8 mouse cellular contexts compared by ENCODE assay signal in the genomic region with DNA sequence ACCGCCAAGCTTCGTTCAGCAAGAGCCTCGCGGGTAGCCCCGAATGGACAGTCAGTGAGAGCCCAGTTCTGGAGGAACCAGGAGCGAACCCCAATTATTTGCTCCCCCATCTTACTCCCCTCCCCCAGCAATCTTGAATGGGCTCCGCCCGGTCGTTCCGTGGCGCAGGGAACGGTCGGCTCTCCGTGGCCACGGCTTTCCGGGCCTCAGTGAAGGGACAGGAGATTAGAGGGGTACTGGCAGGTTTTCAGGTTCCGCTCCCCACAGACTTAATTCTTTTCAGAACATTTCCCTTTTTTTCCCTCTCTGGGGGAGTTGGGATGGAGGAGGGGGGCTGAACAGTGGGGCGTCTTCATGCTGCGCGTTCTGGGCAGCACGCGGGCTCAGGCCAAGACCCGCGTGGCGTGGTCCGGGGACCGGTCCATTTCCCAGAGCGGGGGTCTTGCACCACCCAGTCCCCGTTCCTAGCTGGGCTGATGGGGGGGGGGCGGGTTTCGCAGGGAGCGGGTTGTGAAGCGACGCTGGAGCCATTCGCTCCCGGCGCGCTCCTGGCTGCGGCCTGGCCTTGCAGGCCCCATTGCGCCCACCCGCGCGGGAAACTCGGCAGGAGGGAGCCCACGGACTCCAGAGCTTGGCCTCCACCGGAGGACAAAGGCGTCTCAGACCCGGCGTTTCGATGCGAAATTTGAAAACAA. TPM values are rescaled to one million over a fixed set of nuclear protein-coding genes. Genes with fewer than 3 reads are reported as not detected.
DNase-seq lines count a peak whose midpoint lies in the region; ATAC-seq and TF ChIP-seq lines count a peak whose summit lies in the region.

No protein-coding gene starts in this region.

- peak overlapping the region; percentile 99 for H3K4me2 ChIP-seq in embryonic facial prominence, embryonic 11.5 days (ENCODE audit: low read depth, low read length)
- H3K4me2 ChIP-seq in hindbrain, embryonic 12.5 days (replicated peaks): peak overlapping the region; percentile 73
- peak overlapping the region; percentile 95 for H3K4me2 ChIP-seq in liver, embryonic 13.5 days

- TF ChIP-seq POLR2A in olfactory bulb, adult 2 months (IDR thresholded peaks at IDR 0.05; ENCODE audit: insufficient read depth, low read depth, low read length): no peak

- ATAC-seq in embryonic facial prominence, embryonic 11.5 days (replicated peaks; ENCODE audit: insufficient number of reproducible peaks, low FRiP score, low TSS enrichment, low read depth): no peak
- ATAC-seq in hindbrain, embryonic 12.5 days (ENCODE audit: low FRiP score): no peak
- ATAC-seq in liver, embryonic 13.5 days (ENCODE audit: low read depth): no peak
- ATAC-seq in inflammation-experienced regulatory T-cells, adult 6 months: no peak

- no peaks in the 10 kb centered on the region for H3K27me3 ChIP-seq in embryonic facial prominence, embryonic 11.5 days (ENCODE audit: control insufficient read depth, insufficient read depth, low read length)
- H3K27me3 ChIP-seq in hindbrain, embryonic 12.5 days: no peaks in the 10 kb centered on the region
- peaks cover 96% of the 10 kb centered on the region for H3K27me3 ChIP-seq in liver, embryonic 13.5 days

- WGBS in embryonic facial prominence, embryonic 11.5 days: under 1% methylated on average over 51 of the region's 51 CpGs
- WGBS in hindbrain, embryonic 12.5 days: under 1% methylated on average over 46 of the region's 51 CpGs
- WGBS in liver, embryonic 13.5 days (ENCODE audit: insufficient replicate concordance): under 1% methylated on average over 51 of the region's 51 CpGs
- under 1% methylated on average over 51 of the region's 51 CpGs for WGBS in olfactory bulb, adult 2 months

- H3K27ac ChIP-seq in embryonic facial prominence, embryonic 11.5 days (replicated peaks; ENCODE audit: low read depth, low read length): peak overlapping the region; percentile 94
- peak overlapping the region; percentile 99 for H3K27ac ChIP-seq in hindbrain, embryonic 12.5 days
- peak overlapping the region; percentile 83 for H3K27ac ChIP-seq in liver, embryonic 13.5 days
- H3K27ac ChIP-seq in olfactory bulb, adult 2 months (ENCODE audit: insufficient read depth, low read depth, low read length): peak overlapping the region; percentile 93

- no peaks in the 10 kb centered on the region for H3K9me3 ChIP-seq in embryonic facial prominence, embryonic 11.5 days (replicated peaks; ENCODE audit: control insufficient read depth, low read length)
- H3K9me3 ChIP-seq in hindbrain, embryonic 12.5 days (replicated peaks): no peaks in the 10 kb centered on the region
- no peaks in the 10 kb centered on the region for H3K9me3 ChIP-seq in liver, embryonic 13.5 days (replicated peaks)

- H3K4me1 ChIP-seq in embryonic facial prominence, embryonic 11.5 days (ENCODE audit: control insufficient read depth, insufficient read depth, low read length): peaks cover 7% of the 10 kb centered on the region
- peaks cover 27% of the 10 kb centered on the region for H3K4me1 ChIP-seq in hindbrain, embryonic 12.5 days
- H3K4me1 ChIP-seq in liver, embryonic 13.5 days (replicated peaks): peaks cover 81% of the 10 kb centered on the region
- H3K4me1 ChIP-seq in olfactory bulb, adult 2 months (ENCODE audit: control insufficient read depth, insufficient read depth, low read length): peaks cover 12% of the 10 kb centered on the region

- H3K9ac ChIP-seq in embryonic facial prominence, embryonic 11.5 days (replicated peaks; ENCODE audit: low read length): peak overlapping the region; percentile 100
- H3K9ac ChIP-seq in hindbrain, embryonic 12.5 days: peak overlapping the region; percentile 100
- peak overlapping the region; percentile 81 for H3K9ac ChIP-seq in liver, embryonic 13.5 days

- no peaks in the 10 kb centered on the region; the same call in 1 of the 2 replicates for H3K36me3 ChIP-seq in embryonic facial prominence, embryonic 11.5 days (replicated peaks; ENCODE audit: control insufficient read depth, insufficient read depth, low read depth, low read length)
- 0 out of 2 replicates have a peak, but pooled peaks cover 5% of the 10 kb centered on the region for H3K36me3 ChIP-seq in hindbrain, embryonic 12.5 days
- no peaks in the 10 kb centered on the region for H3K36me3 ChIP-seq in liver, embryonic 13.5 days

- H3K4me3 ChIP-seq in embryonic facial prominence, embryonic 11.5 days (ENCODE audit: low read depth, low read length): peak overlapping the region; percentile 91
- peak overlapping the region; percentile 79 for H3K4me3 ChIP-seq in hindbrain, embryonic 12.5 days
- peak overlapping the region; percentile 69 for H3K4me3 ChIP-seq in liver, embryonic 13.5 days (replicated peaks)
- H3K4me3 ChIP-seq in olfactory bulb, adult 2 months (ENCODE audit: insufficient read depth, low read depth, low read length): peak overlapping the region; percentile 80

- DNase-seq in heart, adult 18-20 months: peak; percentile 68 to 84
- no peak for DNase-seq in heart, postnatal 25 days (ENCODE audit: low spot score)
- DNase-seq in MEL-GATA-1-ER (ENCODE audit: extremely low read depth, low read depth): peak; percentile 5
- DNase-seq in embryonic facial prominence, embryonic 11.5 days (ENCODE audit: low spot score): peak; percentile 73
- no peak for DNase-seq in liver, embryonic 13.5 days

- intact Hi-C loops in heart, postnatal 25 days (cut with DNase I): loop anchor here (1.0 to 2.0 kb wide), 2 partner anchors 45 to 73 kb away; no protein-coding TSS in a partner anchor

- TF ChIP-seq CTCF in olfactory bulb, adult 2 months (IDR thresholded peaks at IDR 0.05; ENCODE audit: insufficient read depth, low read depth, low read length): no peak

RNA-seq across cellular contexts. Expression of gene Bahcc1, which starts 0.8 kb away (rescaled TPM):
- total RNA-seq in heart, adult 18-20 months (2021): 1 to 10 TPM; 3.5 to 5.0 TPM
- total RNA-seq in heart, postnatal 25 days (2021): 1 to 10 TPM; 7.8 to 8.3 TPM
- 13.5 and 15.2 TPM in 2 replicates for polyA plus RNA-seq in embryonic facial prominence, embryonic 11.5 days (2014; fragmentation: Nextera tagmentation; extraction: Ambion mirVana)
- polyA plus RNA-seq in hindbrain, embryonic 12.5 days (2016; fragmentation: Nextera tagmentation; extraction: Ambion mirVana): 21.9 and 23.8 TPM in 2 replicates
- 1.3 and 1.4 TPM in 2 replicates for polyA plus RNA-seq in liver, embryonic 13.5 days (2015; fragmentation: Nextera tagmentation; extraction: Ambion mirVana)
- not detected in 2 replicates for polyA plus RNA-seq in olfactory bulb, adult 2 months (2012; ENCODE audit: insufficient read depth, insufficient read length, low replicate concordance, missing spikeins)
- polyA plus RNA-seq in inflammation-experienced regulatory T-cells, adult 6 months (2017; shearing (Covaris generic)): not detected

Comparison
In these comparisons a context has a peak if more than half of its experiments do, and no peak if none do; other contexts are left out.
1. DNase-seq: peak in heart, adult 18-20 months (2 of 2), MEL-GATA-1-ER (single experiment) and embryonic facial prominence, embryonic 11.5 days (single experiment); none in heart, postnatal 25 days (single experiment) and liver, embryonic 13.5 days (single experiment).
2. Peak in every context shown above with its lines, with median percentiles within 50 percentile points of each other: H3K27ac ChIP-seq, H3K4me2 ChIP-seq, H3K4me3 ChIP-seq and H3K9ac ChIP-seq.